Mouse (Mus musculus) forebrain, embryonic 11.5 days (tissue): ENCODE results near the gene Lim2. TPM values are rescaled to one million over a fixed set of nuclear protein-coding genes. Genes with fewer than 3 reads are reported as not detected.

Experiments used
- ATAC-seq: fragments of 200-750 bp; cut with Nextera tagmentation; replicated peaks from 2 replicates; pipeline ENCODE4 v1.8.0; 2017; ENCODE audit warnings: moderate TSS enrichment; ENCODE audit not compliant: low FRiP score
- DNase-seq: peaks from one replicate; pipeline ENCODE4 v3.0.0-alpha.2; 2017; ENCODE audit warnings: low spot score
- H3K27ac ChIP-seq: fragments of 300-500 bp; sonication (generic); 2 replicates; pipeline ENCODE4 v1.5.1; 2014; ENCODE audit warnings: low read depth, low read length
- H3K27me3 ChIP-seq: fragments of 300-500 bp; sonication (generic); 2 replicates; pipeline ENCODE4 v1.6.1; 2014; ENCODE audit warnings: mild to moderate bottlenecking, low read length, mixed read lengths; ENCODE audit not compliant: control insufficient read depth, insufficient read depth
- H3K36me3 ChIP-seq: fragments of 300-500 bp; sonication (generic); 2 replicates; pipeline ENCODE4 v1.6.1; 2014; ENCODE audit warnings: mild to moderate bottlenecking, low read length, moderate library complexity, mixed read lengths; ENCODE audit not compliant: control insufficient read depth, insufficient read depth
- H3K4me1 ChIP-seq: fragments of 300-500 bp; sonication (generic); replicated peaks from 2 replicates; pipeline ENCODE4 v1.6.1; 2014; ENCODE audit warnings: low read length, mixed read lengths; ENCODE audit not compliant: control insufficient read depth, insufficient read depth
- H3K4me2 ChIP-seq: fragments of 300-500 bp; sonication (generic); 2 replicates; pipeline ENCODE4 v1.6.1; 2014; ENCODE audit warnings: low read depth, mild to moderate bottlenecking, low read length, moderate library complexity, mixed read lengths; ENCODE audit not compliant: severe bottlenecking
- H3K4me3 ChIP-seq: fragments of 300-500 bp; sonication (generic); 2 replicates; pipeline ENCODE4 v1.5.1; 2014; ENCODE audit warnings: low read depth, low read length
- H3K9ac ChIP-seq: fragments of 300-500 bp; sonication (generic); 2 replicates; pipeline ENCODE4 v1.6.1; 2014; ENCODE audit warnings: low read length
- H3K9me3 ChIP-seq: fragments of 300-500 bp; sonication (generic); 2 replicates; pipeline ENCODE4 v1.6.1; 2016; ENCODE audit warnings: low read length, mixed read lengths; ENCODE audit not compliant: control insufficient read depth
- WGBS: fragments of 180-500 bp; shearing (Covaris S2); extraction: QIAGEN DNeasy Blood & Tissue Kit; methylation state at CpG from one replicate; pipeline ENCODE4 v1.1.7; 2014; 5-methylcytosine and 5-hydroxymethylcytosine counted together
- polyA plus RNA-seq: library from polyadenylated mRNA; unstranded; fragments of >200 nt; fragmentation: Nextera tagmentation; extraction: Ambion mirVana; gene quantifications from 2 replicates; pipeline ENCODE4 v1.2.1, GENCODE M21; 2014

Gene Lim2
- polyA plus RNA-seq, 1 experiment from 2014 or later = not detected

- DNase-seq (no peak), ATAC-seq (no peak)
- WGBS = 86% methylated on average over 6 of the region's 6 CpGs
- no peaks in the 10 kb centered on the region for H3K36me3 ChIP-seq
- H3K27me3 ChIP-seq = no peaks in the 10 kb centered on the region
- H3K27ac ChIP-seq = no peak within 1 kb of the TSS
- no peak within 1 kb of the TSS for H3K4me2 ChIP-seq
- H3K9ac ChIP-seq = no peak within 1 kb of the TSS
- H3K9me3 ChIP-seq = no peaks in the 10 kb centered on the region
- peaks cover 7% of the 10 kb centered on the region; the same call in 1 of the 2 replicates for H3K4me1 ChIP-seq
- no peak within 1 kb of the TSS for H3K4me3 ChIP-seq
These were observed 13.0 kb downstream of the Lim2 start, which contains the start of gene Cldnd2 for GRCm38 (mm10) chr7:43440482-43440881. Gene Cldnd2 (plus strand): TSS chr7:43440782.

- H3K36me3 ChIP-seq = no peaks in the 10 kb centered on the region
- peaks cover 7% of the 10 kb centered on the region; the same call in 1 of the 2 replicates for H3K4me1 ChIP-seq
- WGBS = 67% methylated on average over 3 of the region's 3 CpGs
- H3K4me2 ChIP-seq = no peak overlapping the region
- H3K27me3 ChIP-seq = no peaks in the 10 kb centered on the region
- no peak overlapping the region for H3K9ac ChIP-seq
- DNase-seq (no peak), ATAC-seq (no peak)
- H3K27ac ChIP-seq = no peak overlapping the region
- no peaks in the 10 kb centered on the region for H3K9me3 ChIP-seq
- H3K4me3 ChIP-seq = no peak overlapping the region
These were observed 13.6 kb downstream of the Lim2 start for GRCm38 (mm10) chr7:43441071-43441470.

GRCm38 (mm10) chr7:43442684-43443083 is 15.2 kb downstream of the Lim2 start:
- peaks cover 7% of the 10 kb centered on the region; the same call in 1 of the 2 replicates for H3K4me1 ChIP-seq
- DNase-seq (no peak), ATAC-seq (no peak)
- H3K4me2 ChIP-seq = peak overlapping the region; percentile 81
- 12% methylated on average over 9 of the region's 9 CpGs for WGBS
- H3K27ac ChIP-seq = no peak overlapping the region
- no peaks in the 10 kb centered on the region for H3K9me3 ChIP-seq
- H3K27me3 ChIP-seq = no peaks in the 10 kb centered on the region
- no peaks in the 10 kb centered on the region for H3K36me3 ChIP-seq
- H3K4me3 ChIP-seq = peak overlapping the region; percentile 52
- H3K9ac ChIP-seq = peak overlapping the region; percentile 63

GRCm38 (mm10) chr7:43443126-43443916 is 15.9 kb downstream of the Lim2 start:
- peak overlapping the region; percentile 52 for H3K4me3 ChIP-seq
- no peaks in the 10 kb centered on the region for H3K27me3 ChIP-seq
- H3K4me2 ChIP-seq = peak overlapping the region; percentile 81
- H3K9ac ChIP-seq = peak overlapping the region; percentile 63
- no peaks in the 10 kb centered on the region for H3K36me3 ChIP-seq
- peaks cover 7% of the 10 kb centered on the region; the same call in 1 of the 2 replicates for H3K4me1 ChIP-seq
- under 1% methylated on average over 36 of the region's 36 CpGs for WGBS
- H3K27ac ChIP-seq = peak overlapping the region; percentile 55
- ATAC-seq = peak; percentile 83
- H3K9me3 ChIP-seq = no peaks in the 10 kb centered on the region
- peak; percentile 79 for DNase-seq

- ATAC-seq = peak; percentile 98
- H3K27ac ChIP-seq = peak within 1 kb of the TSS; percentile 55
- no peaks in the 10 kb centered on the region for H3K9me3 ChIP-seq
- H3K36me3 ChIP-seq = no peaks in the 10 kb centered on the region
- H3K27me3 ChIP-seq = no peaks in the 10 kb centered on the region
- WGBS = under 1% methylated on average over 27 of the region's 27 CpGs
- H3K9ac ChIP-seq = peak within 1 kb of the TSS; percentile 63
- DNase-seq = peak; percentile 95
- H3K4me3 ChIP-seq = peak within 1 kb of the TSS; percentile 52
- peaks cover 7% of the 10 kb centered on the region; the same call in 1 of the 2 replicates for H3K4me1 ChIP-seq
- H3K4me2 ChIP-seq = peak within 1 kb of the TSS; percentile 81
These were observed 16.4 kb downstream of the Lim2 start, which contains the start of the genes Etfb and Gm45233 for GRCm38 (mm10) chr7:43443917-43444293. Gene Etfb (plus strand): TSS chr7:43444083. Gene Gm45233 (plus strand): TSS chr7:43444128.

- Histone ChIP-seq H3K27me3 (no peaks in the 10 kb centered on the region), H3K4me3 (no peak overlapping the region), H3K36me3 (no peaks in the 10 kb centered on the region), H3K9ac (no peak overlapping the region), H3K9me3 (no peaks in the 10 kb centered on the region), H3K4me2 (no peak overlapping the region), H3K27ac (no peak overlapping the region), H3K4me1 (peaks cover 4% of the 10 kb centered on the region; the same call in 1 of the 2 replicates)
- WGBS = 95% methylated on average over 4 of the region's 4 CpGs
- ATAC-seq (no peak), DNase-seq (no peak)
These were observed 20.3 kb downstream of the Lim2 start for GRCm38 (mm10) chr7:43447801-43448200.

GRCm38 (mm10) chr7:43448246-43448645 is 20.8 kb downstream of the Lim2 start:
- no peaks in the 10 kb centered on the region for H3K9me3 ChIP-seq
- peaks cover 3% of the 10 kb centered on the region; the same call in 1 of the 2 replicates for H3K4me1 ChIP-seq
- no peaks in the 10 kb centered on the region for H3K27me3 ChIP-seq
- no peak overlapping the region for H3K4me2 ChIP-seq
- DNase-seq (no peak), ATAC-seq (no peak)
- no peak overlapping the region for H3K4me3 ChIP-seq
- no peak overlapping the region for H3K9ac ChIP-seq
- H3K27ac ChIP-seq = no peak overlapping the region
- WGBS = 90% methylated on average over 2 of the region's 3 CpGs
- H3K36me3 ChIP-seq = no peaks in the 10 kb centered on the region

DNA sequence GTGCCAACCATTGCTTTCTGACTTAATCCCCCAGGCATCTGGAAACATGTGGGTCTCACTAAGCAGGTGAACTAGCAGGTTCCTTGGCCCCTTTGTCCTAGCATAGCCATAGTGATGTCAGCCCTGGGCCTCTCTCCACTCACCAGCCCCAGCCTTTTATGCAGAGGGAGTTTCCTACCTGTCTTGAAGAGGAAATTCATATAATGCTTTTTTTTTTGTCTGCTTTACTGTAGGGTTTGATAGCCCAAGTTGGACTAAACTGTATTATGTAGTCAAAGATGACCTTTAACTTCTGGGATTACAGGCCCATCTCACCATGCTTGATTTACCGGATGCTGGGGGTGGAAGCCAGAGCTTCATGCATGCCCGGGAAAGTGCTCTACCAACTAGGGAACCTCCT is 22.3 kb downstream of the Lim2 start:
- no peak overlapping the region for H3K27ac ChIP-seq
- H3K4me2 ChIP-seq = no peak overlapping the region
- H3K9ac ChIP-seq = no peak overlapping the region
- H3K4me1 ChIP-seq = no peaks in the 10 kb centered on the region
- no peaks in the 10 kb centered on the region for H3K9me3 ChIP-seq
- no peaks in the 10 kb centered on the region for H3K36me3 ChIP-seq
- ATAC-seq (no peak), DNase-seq (no peak)
- no peaks in the 10 kb centered on the region for H3K27me3 ChIP-seq
- WGBS = 98% methylated on average over 2 of the region's 2 CpGs
- H3K4me3 ChIP-seq = no peak overlapping the region
